Mouse (Mus musculus): ENCODE data around the gene Gm11627. TPM values are rescaled to one million over a fixed set of nuclear protein-coding genes. Genes with fewer than 3 reads are reported as not detected.
"Not testable (repeated sequence)": the region's sequence is repeated elsewhere in the genome, so short reads cannot be mapped to it uniquely, and the experiment has no call there.

Gm11627 gene
- total RNA-seq, 2 experiments from 2014 or later = 1.1 to 1.2 TPM

GRCm38 (mm10) chr11:102558704-102559103 is 20.6 kb downstream of the Gm11627 start:
- DNase-seq = no peak

DNA sequence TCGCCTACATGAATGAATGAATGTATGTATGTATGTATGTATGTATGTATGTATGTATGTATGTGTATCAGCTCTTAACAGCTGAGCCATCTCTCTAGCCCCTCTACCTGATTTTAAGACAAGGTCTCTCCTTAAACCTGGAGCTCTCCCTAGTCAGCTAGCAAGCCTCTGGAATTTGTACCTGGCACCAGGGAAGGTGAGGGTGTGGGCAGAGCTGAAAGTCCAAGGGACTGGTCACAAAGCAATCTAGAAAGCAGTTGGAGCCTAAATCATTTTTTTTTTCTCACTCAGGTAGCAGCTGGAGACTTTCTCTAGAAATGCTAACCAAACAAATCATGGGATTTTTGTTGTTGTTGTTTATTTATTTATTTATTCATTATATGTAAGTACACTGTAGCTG is 21.9 kb downstream of the Gm11627 start:
- DNase-seq = no peak

GRCm38 (mm10) chr11:102556716-102557074 is 22.6 kb downstream of the Gm11627 start:
- no peak for DNase-seq

GRCm38 (mm10) chr11:102556031-102556715 is 23.1 kb downstream of the Gm11627 start, which contains the start of gene Gpatch8:
Gene Gpatch8 (minus strand): TSS chr11:102556392.
- peak; percentile 94 to 97 for DNase-seq

DNA sequence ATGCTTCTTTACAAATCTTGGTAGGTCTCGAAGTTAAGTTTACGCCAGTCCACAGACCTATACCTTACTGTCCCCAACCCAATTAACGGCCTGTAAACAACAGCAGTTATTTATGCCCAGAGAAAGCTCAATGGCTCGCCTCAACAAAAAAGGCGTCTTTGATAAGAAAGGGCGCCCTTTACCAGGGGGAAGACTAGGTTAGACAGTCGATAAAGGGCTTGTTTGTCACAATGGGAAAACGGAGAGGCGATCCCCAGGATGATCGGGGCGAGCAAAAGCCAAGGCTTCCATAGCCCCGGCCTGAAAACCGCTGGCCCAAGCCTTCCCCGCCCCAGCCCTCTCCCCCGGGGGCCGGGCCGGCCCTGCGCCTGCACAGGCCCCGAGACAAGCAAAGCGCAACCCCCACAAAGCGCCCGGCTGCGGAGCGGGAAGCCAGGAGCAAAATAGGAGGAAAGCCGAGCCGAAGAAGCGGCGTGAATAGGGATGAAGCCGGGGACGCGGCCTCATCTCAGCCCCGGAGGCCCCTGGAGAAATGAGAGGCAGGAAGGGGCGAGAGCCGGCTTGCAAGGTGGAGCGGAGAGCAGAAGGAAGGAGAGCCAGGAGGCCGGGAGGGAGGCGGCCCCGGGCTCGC is 23.7 kb downstream of the Gm11627 start:
- DNase-seq = no peak

DNA sequence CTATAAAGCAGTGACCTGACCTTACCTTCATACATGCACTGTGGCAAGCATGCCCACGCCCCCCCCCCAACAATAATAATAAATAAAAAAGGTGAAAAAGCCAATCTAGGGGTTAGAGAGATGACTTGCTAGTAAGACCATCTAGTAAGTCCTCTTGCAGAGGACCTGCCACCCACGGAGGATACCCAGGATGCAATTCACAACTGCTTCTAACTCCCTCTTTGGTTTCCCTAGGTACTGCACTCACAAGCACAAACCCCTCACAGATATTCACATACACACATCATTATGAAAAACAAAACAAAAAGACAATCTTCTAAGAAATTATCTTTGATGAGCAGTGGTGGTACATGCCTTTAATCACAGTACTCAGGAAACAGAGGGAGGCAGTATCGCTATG is 27.2 kb downstream of the Gm11627 start:
- no peak for DNase-seq

- no peak for DNase-seq
Observed at GRCm38 (mm10) chr11:102551176-102551575, 28.1 kb downstream of the Gm11627 start.

DNA sequence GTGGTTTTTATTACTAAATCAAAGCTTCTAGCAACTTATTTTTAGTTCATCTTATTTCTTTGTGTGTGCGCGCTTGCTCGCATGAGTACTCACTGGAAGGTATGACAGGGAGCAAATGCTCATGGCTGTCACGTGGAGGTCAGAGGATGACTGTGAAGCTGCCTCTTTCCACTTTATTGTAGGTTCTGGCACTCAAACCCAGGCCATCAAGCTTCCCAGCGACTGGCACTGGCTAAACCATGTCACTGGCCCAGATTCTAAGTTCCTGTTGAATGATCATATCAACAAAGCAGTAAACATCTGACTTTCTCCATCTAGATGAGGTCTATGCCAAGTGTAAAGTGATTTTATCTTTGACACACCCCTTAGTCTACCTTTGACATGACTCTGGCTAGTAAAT is 37.8 kb downstream of the Gm11627 start:
- DNase-seq = no peak

DNA sequence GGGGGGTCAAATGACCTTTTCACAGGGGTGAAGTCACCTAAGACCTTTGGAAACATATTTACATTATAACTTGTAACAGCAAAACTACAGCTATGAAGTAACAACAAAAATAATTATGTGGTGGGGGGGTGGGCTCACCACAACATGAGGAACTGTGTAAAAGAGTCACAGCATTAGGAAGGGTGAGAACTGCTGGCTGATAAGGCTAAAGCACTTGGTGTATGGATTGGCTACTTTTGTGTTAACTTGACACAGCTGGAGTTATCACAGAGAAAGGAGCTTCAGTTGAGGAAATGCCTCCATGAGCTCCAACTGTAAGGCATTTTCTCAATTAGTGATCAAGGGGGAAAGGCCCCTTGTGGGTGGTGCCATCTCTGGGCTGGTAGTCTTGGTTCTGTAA is 39.0 kb downstream of the Gm11627 start:
- DNase-seq = not testable (repeated sequence)

GRCm38 (mm10) chr11:102539690-102540089 is 39.6 kb downstream of the Gm11627 start:
- DNase-seq = no peak

DNA sequence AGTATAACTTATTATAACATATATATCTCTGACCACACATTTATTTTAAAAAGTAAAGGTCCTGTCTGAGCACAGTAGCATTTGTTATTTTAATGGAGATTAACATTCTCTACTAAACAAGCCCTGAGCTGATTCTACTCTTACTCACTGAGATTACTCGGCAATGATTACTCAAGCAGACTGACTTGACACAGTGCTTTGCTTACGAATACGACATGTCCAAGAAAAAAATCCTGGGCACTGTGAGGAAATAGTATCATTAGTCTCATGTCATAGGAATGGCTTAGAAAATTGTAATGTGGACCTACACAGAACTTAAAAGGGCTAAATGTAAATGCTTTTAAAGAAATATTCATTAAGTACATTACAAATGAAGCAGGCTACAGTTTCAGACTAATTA is 43.1 kb downstream of the Gm11627 start:
- no peak for DNase-seq

DNA sequence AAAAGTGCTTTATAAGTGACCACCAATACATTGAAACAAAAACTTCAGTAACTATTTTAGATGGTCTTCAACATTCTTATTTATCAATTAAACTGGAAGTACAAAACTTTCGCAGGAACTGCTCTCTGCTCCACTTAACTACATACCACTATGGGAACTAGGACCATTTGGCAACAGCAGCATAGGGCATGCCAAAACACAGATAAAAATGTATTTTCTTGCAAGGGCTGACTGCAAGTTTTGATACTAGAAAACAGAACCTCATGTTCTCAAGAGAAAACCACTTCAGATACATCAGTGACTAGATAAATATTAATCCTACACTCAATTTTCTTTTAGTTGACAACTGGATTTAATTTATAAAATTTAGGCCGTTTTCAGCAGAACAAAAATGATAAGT is 45.2 kb downstream of the Gm11627 start:
- no peak for DNase-seq

- DNase-seq = no peak
Observed at GRCm38 (mm10) chr11:102531425-102531824, 47.8 kb downstream of the Gm11627 start.

Other genes with a start within 250 kb of the Gm11627 start
- gene Slc4a1, start 213.3 kb downstream of the Gm11627 start, total RNA-seq (2021) = 1 to 10 TPM; 1.4 to 2.3 TPM
- under 1 TPM in 1 of 2 experiments, not detected in 1; 0.64 TPM for gene Rundc3a, start 186.1 kb downstream of the Gm11627 start, total RNA-seq (2021)
- 100 to 1,000 TPM; 187 to 194 TPM for gene Slc25a39, start 171.5 kb downstream of the Gm11627 start, total RNA-seq (2021)
- gene Grn, start 149.1 kb downstream of the Gm11627 start, total RNA-seq (2021) = 10 to 100 TPM; 82.0 to 98.0 TPM
- 1 to 10 TPM; 3.4 to 4.8 TPM for gene Fam171a2, start 131.8 kb downstream of the Gm11627 start, total RNA-seq (2021)
- gene Itga2b, start 109.3 kb downstream of the Gm11627 start, total RNA-seq (2021) = 1 to 10 TPM; 4.1 to 4.4 TPM
- 10 to 100 TPM; 17.3 to 18.6 TPM for gene Gpatch8, start 23.1 kb downstream of the Gm11627 start, total RNA-seq (2021)
- 1 to 10 TPM; 2.0 to 2.2 TPM for gene Fzd2, start 24.9 kb upstream of the Gm11627 start, total RNA-seq (2021)
- not detected for gene Meioc, start 84.3 kb upstream of the Gm11627 start, total RNA-seq (2021)
- 10 to 100 TPM; 20.4 to 29.6 TPM for gene Ccdc43, start 118.3 kb upstream of the Gm11627 start, total RNA-seq (2021)
- 1 to 10 TPM; 6.6 to 7.5 TPM for gene Adam11, start 182.0 kb upstream of the Gm11627 start, total RNA-seq (2021)
- gene Gjc1, start 240.2 kb upstream of the Gm11627 start, total RNA-seq (2021) = 10 to 100 TPM; 17.2 to 18.2 TPM